9 mouse cellular contexts compared by ENCODE assay signal in the genomic region with DNA sequence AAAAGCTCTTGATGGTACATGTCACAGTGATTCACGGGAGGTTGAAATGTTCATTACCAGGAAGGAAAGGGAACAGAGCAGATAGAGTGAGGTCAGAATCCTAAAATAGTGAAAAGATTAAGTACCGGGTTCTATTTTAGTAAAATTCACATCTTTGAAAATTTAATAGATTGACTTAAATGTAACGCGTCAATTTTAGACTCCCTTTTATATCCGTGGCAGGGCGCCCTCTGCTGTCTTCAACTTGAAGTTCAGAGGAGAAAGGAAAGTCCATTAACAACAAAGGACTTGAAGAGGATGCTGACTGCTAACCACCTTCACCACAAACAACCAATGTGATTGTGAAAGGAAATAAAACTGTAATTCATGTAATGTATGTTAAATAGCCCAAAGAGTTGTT. TPM values are rescaled to one million over a fixed set of nuclear protein-coding genes. Genes with fewer than 3 reads are reported as not detected.
DNase-seq lines count a peak whose midpoint lies in the region; ATAC-seq lines count a peak whose summit lies in the region.
"Had no signal": no experiment of that assay in that cellular context is flagged by ENCODE, and none has a peak within 500 bp of the region (broad histone marks: within the 10 kb centered on the region; RNA-seq: fewer than 3 reads in every experiment).

No protein-coding gene starts in this region.

- no peak overlapping the region for H3K4me2 ChIP-seq in forebrain, embryonic 11.5 days (ENCODE audit: low read depth, low read length, severe bottlenecking)
- H3K4me2 ChIP-seq in hindbrain, embryonic 15.5 days, result peak overlapping the region; percentile 37; the same call in 1 of the 2 replicates
- H3K4me2 ChIP-seq: stomach, embryonic 15.5 days had no signal

- no peaks in the 10 kb centered on the region for H3K27me3 ChIP-seq in forebrain, embryonic 11.5 days (ENCODE audit: control insufficient read depth, insufficient read depth, low read length)
- no peaks in the 10 kb centered on the region; the same call in 1 of the 2 replicates for H3K27me3 ChIP-seq in hindbrain, embryonic 15.5 days
- H3K27me3 ChIP-seq: stomach, embryonic 15.5 days had no signal

- ATAC-seq in forebrain, embryonic 11.5 days (replicated peaks; ENCODE audit: low FRiP score), result no peak
- ATAC-seq in hindbrain, embryonic 15.5 days (ENCODE audit: low FRiP score, low read depth), result no peak
- ATAC-seq in megakaryocyte progenitor cell, adult 5-6 weeks (replicated peaks; ENCODE audit: poor library complexity), result peak; percentile 74

- H3K9me3 ChIP-seq in forebrain, embryonic 11.5 days (ENCODE audit: control insufficient read depth, low read length), result no peaks in the 10 kb centered on the region
- H3K9me3 ChIP-seq in hindbrain, embryonic 15.5 days, result no peaks in the 10 kb centered on the region
- H3K9me3 ChIP-seq: stomach, embryonic 15.5 days had no signal

- no peak overlapping the region for H3K9ac ChIP-seq in forebrain, embryonic 11.5 days (ENCODE audit: low read length)
- H3K9ac ChIP-seq in hindbrain, embryonic 15.5 days, result no peak overlapping the region
- H3K9ac ChIP-seq: stomach, embryonic 15.5 days had no signal

- WGBS in forebrain, embryonic 11.5 days, result 18% methylated on average over 6 of the region's 6 CpGs
- WGBS in hindbrain, embryonic 15.5 days, result 17% methylated on average over 6 of the region's 6 CpGs

- peak overlapping the region; percentile 43; the same call in 1 of the 2 replicates for H3K27ac ChIP-seq in brown adipose tissue, adult 24 weeks (replicated peaks; ENCODE audit: low read depth, low read length)
- no peak overlapping the region for H3K27ac ChIP-seq in forebrain, embryonic 11.5 days (ENCODE audit: low read depth, low read length)
- H3K27ac ChIP-seq in hindbrain, embryonic 15.5 days (replicated peaks), result no peak overlapping the region
- H3K27ac ChIP-seq: stomach, embryonic 15.5 days had no signal

- peak; percentile 53 for DNase-seq in ovary, postnatal 36 days (ENCODE audit: low spot score)
- DNase-seq in ovary, postnatal 10 days (ENCODE audit: low spot score), result no peak
- peak; percentile 74 for DNase-seq in forebrain, embryonic 11.5 days (ENCODE audit: low spot score)
- peak; percentile 61 to 70 for DNase-seq in left cerebral cortex, postnatal 10 days (ENCODE audit: extremely low spot score in 1 of 2, low spot score in 2 of 2)
- peak; percentile 49 to 65 for DNase-seq in spleen, postnatal 36 days (ENCODE audit: low spot score in 2 of 2)

- intact Hi-C loops in left cerebral cortex, postnatal 10 days (cut with DNase I), result no loop called here

- no peak overlapping the region; the same call in 1 of the 2 replicates for H3K4me3 ChIP-seq in brown adipose tissue, adult 24 weeks (ENCODE audit: insufficient read depth, low read depth, low read length)
- no peak overlapping the region for H3K4me3 ChIP-seq in forebrain, embryonic 11.5 days (ENCODE audit: low read depth, low read length)
- H3K4me3 ChIP-seq in hindbrain, embryonic 15.5 days, result no peak overlapping the region
- H3K4me3 ChIP-seq: stomach, embryonic 15.5 days had no signal

- H3K36me3 ChIP-seq in forebrain, embryonic 11.5 days (ENCODE audit: control insufficient read depth, insufficient read depth, low read length), result no peaks in the 10 kb centered on the region
- H3K36me3 ChIP-seq in hindbrain, embryonic 15.5 days, result no peaks in the 10 kb centered on the region
- H3K36me3 ChIP-seq: stomach, embryonic 15.5 days had no signal

- H3K4me1 ChIP-seq in brown adipose tissue, adult 24 weeks (ENCODE audit: control insufficient read depth, insufficient read depth, insufficient read length, low read length), result peaks cover 5% of the 10 kb centered on the region
- peaks cover 5% of the 10 kb centered on the region; the same call in 1 of the 2 replicates for H3K4me1 ChIP-seq in forebrain, embryonic 11.5 days (replicated peaks; ENCODE audit: control insufficient read depth, insufficient read depth, low read length)
- peaks cover 20% of the 10 kb centered on the region for H3K4me1 ChIP-seq in hindbrain, embryonic 15.5 days (replicated peaks)

RNA-seq across cellular contexts. Expression of gene Klhdc4, which starts 3.1 kb away (rescaled TPM):
- 10.5 and 11.4 TPM in 2 replicates for polyA plus RNA-seq in brown adipose tissue, adult 24 weeks (2012; ENCODE audit: insufficient read depth, insufficient read length, missing spikeins)
- polyA plus RNA-seq in forebrain, embryonic 11.5 days (2014; fragmentation: Nextera tagmentation; extraction: Ambion mirVana), result 55.4 and 59.8 TPM in 2 replicates
- polyA plus RNA-seq in hindbrain, embryonic 15.5 days (2015; fragmentation: Nextera tagmentation; extraction: Ambion mirVana), result 44.1 and 46.5 TPM in 2 replicates
- 10 to 100 TPM; 33.0 to 34.0 TPM for total RNA-seq in left cerebral cortex, postnatal 10 days (2021)
- total RNA-seq in megakaryocyte progenitor cell, adult 5-6 weeks (2015), result 16.5 and 18.6 TPM in 2 replicates
- 46.1 and 46.9 TPM in 2 replicates for total RNA-seq in megakaryocyte progenitor cell, adult 5-6 weeks (2017)
